Mouse (Mus musculus) fibroblast of lung, adult 2 months (primary cell): Measurements from ENCODE around the gene Prr5.

Experiments used
- DNase-seq: peaks from one replicate; pipeline ENCODE4 v3.0.0-alpha.2; 2011; ENCODE audit warnings: low read depth

The Prr5 gene

GRCm38 (mm10) chr15:84668938-84669747, at the start of gene Prr5:
TSS of gene Prr5 (plus strand) at chr15:84669620.
- no peak for DNase-seq

GRCm38 (mm10) chr15:84620028-84620427, 49.4 kb upstream of the Prr5 start:
- DNase-seq, result no peak

GRCm38 (mm10) chr15:84621722-84622428, 47.5 kb upstream of the Prr5 start:
- no peak for DNase-seq

GRCm38 (mm10) chr15:84624870-84625269, 44.5 kb upstream of the Prr5 start:
- no peak for DNase-seq

GRCm38 (mm10) chr15:84625712-84626414, 43.6 kb upstream of the Prr5 start:
- no peak for DNase-seq

GRCm38 (mm10) chr15:84627308-84627707, 42.1 kb upstream of the Prr5 start:
- DNase-seq, result no peak

- no peak for DNase-seq
Measured at GRCm38 (mm10) chr15:84629680-84630079, 39.7 kb upstream of the Prr5 start.

- DNase-seq, result no peak
Measured at GRCm38 (mm10) chr15:84631560-84631959, 37.9 kb upstream of the Prr5 start.

GRCm38 (mm10) chr15:84634361-84634760, 35.1 kb upstream of the Prr5 start:
- DNase-seq, result no peak

- DNase-seq, result no peak
Measured at GRCm38 (mm10) chr15:84638405-84638804, 31.0 kb upstream of the Prr5 start.

- no peak for DNase-seq
Measured at GRCm38 (mm10) chr15:84639072-84639450, 30.4 kb upstream of the Prr5 start.

GRCm38 (mm10) chr15:84639451-84640136, 29.8 kb upstream of the Prr5 start:
- no peak for DNase-seq

- no peak for DNase-seq
Measured at GRCm38 (mm10) chr15:84640722-84641121, 28.7 kb upstream of the Prr5 start.

GRCm38 (mm10) chr15:84641127-84641526, 28.3 kb upstream of the Prr5 start:
- no peak for DNase-seq

- DNase-seq, result peak; percentile 93
Measured at GRCm38 (mm10) chr15:84641948-84642347, 27.5 kb upstream of the Prr5 start.

GRCm38 (mm10) chr15:84643178-84643577, 26.2 kb upstream of the Prr5 start:
- no peak for DNase-seq

- DNase-seq, result no peak
Measured at GRCm38 (mm10) chr15:84651481-84651880, 17.9 kb upstream of the Prr5 start.

GRCm38 (mm10) chr15:84653151-84653550, 16.3 kb upstream of the Prr5 start:
- DNase-seq, result no peak

GRCm38 (mm10) chr15:84653979-84654966, 15.1 kb upstream of the Prr5 start:
- peak; percentile 95 for DNase-seq

- no peak for DNase-seq
Measured at GRCm38 (mm10) chr15:84654975-84655374, 14.4 kb upstream of the Prr5 start.

GRCm38 (mm10) chr15:84656689-84657088, 12.7 kb upstream of the Prr5 start:
- DNase-seq, result no peak
